Mouse (Mus musculus) heart, embryonic 14.5 days (tissue): Measurements from ENCODE around the gene Atg4a-ps. TPM values are rescaled to one million over a fixed set of nuclear protein-coding genes. Genes with fewer than 3 reads are reported as not detected.

ENCODE experiments used
- ATAC-seq: fragments of 200-750 bp; cut with Nextera tagmentation; 2 replicates; pipeline ENCODE4 v1.8.0; 2017; ENCODE audit warnings: low read depth, moderate TSS enrichment; ENCODE audit not compliant: insufficient number of reproducible peaks, insufficient read depth, low FRiP score
- H3K27ac ChIP-seq, 2 experiments: fragments of 200-500 bp in 1 of 2; fragments of 300-500 bp in 1 of 2; sonication (generic) in 1 of 2; replicated peaks in 1 of 2; 2 replicates each; pipeline ENCODE4 v1.5.1; 2012 to 2014; ENCODE audit warnings: low read depth in 2 of 2, low read length in 2 of 2, control low read depth in 1 of 2, mild to moderate bottlenecking in 1 of 2, mixed read lengths in 1 of 2; ENCODE audit not compliant: control insufficient read depth in 1 of 2, insufficient read depth in 1 of 2
- H3K27me3 ChIP-seq: fragments of 300-500 bp; sonication (generic); 2 replicates; pipeline ENCODE4 v1.6.1; 2014; ENCODE audit warnings: mild to moderate bottlenecking, low read length, control low read depth; ENCODE audit not compliant: control insufficient read depth, insufficient read depth
- H3K36me3 ChIP-seq: fragments of 300-500 bp; sonication (generic); 2 replicates; pipeline ENCODE4 v1.6.1; 2014; ENCODE audit warnings: mild to moderate bottlenecking, control low read depth, low read length, mixed read lengths; ENCODE audit not compliant: control insufficient read depth, insufficient read depth
- H3K4me1 ChIP-seq, 2 experiments: fragments of 200-500 bp in 1 of 2; fragments of 300-500 bp in 1 of 2; sonication (generic) in 1 of 2; 2 replicates each; pipeline ENCODE4 v1.6.1; 2012 to 2014; ENCODE audit warnings: low read length in 2 of 2, control low read depth in 1 of 2, mixed read lengths in 1 of 2; ENCODE audit not compliant: control insufficient read depth in 2 of 2, insufficient read depth in 2 of 2
- H3K4me2 ChIP-seq: fragments of 300-500 bp; sonication (generic); 2 replicates; pipeline ENCODE4 v1.6.1; 2014; ENCODE audit warnings: mild to moderate bottlenecking, low read length
- H3K4me3 ChIP-seq, 2 experiments: fragments of 200-500 bp in 1 of 2; fragments of 300-500 bp in 1 of 2; sonication (generic) in 1 of 2; 2 replicates each; pipeline ENCODE4 v1.5.1; 2012 to 2014; ENCODE audit warnings: low read length in 2 of 2, mild to moderate bottlenecking in 2 of 2, control low read depth in 1 of 2, low read depth in 1 of 2, moderate library complexity in 1 of 2; ENCODE audit not compliant: control insufficient read depth in 1 of 2, insufficient read depth in 1 of 2
- H3K9ac ChIP-seq: fragments of 300-500 bp; sonication (generic); 2 replicates; pipeline ENCODE4 v1.6.1; 2014; ENCODE audit warnings: mild to moderate bottlenecking, low read length
- H3K9me3 ChIP-seq: fragments of 300-500 bp; sonication (generic); 2 replicates; pipeline ENCODE4 v1.6.1; 2016; ENCODE audit warnings: low read length, control low read depth; ENCODE audit not compliant: control insufficient read depth
- WGBS: fragments of 180-500 bp; shearing (Covaris S2); extraction: QIAGEN DNeasy Blood & Tissue Kit; methylation state at CpG from one replicate; pipeline ENCODE4 v1.1.7; 2014; 5-methylcytosine and 5-hydroxymethylcytosine counted together
- polyA plus RNA-seq: library from polyadenylated mRNA; unstranded; fragments of >200 nt; fragmentation: Nextera tagmentation; extraction: Ambion mirVana; gene quantifications from 2 replicates; pipeline ENCODE4 v1.2.1, GENCODE M21; 2014

The Atg4a-ps gene
- polyA plus RNA-seq, 1 experiment from 2014 or later, result not detected

GRCm38 (mm10) chr3:103648486-103648885 lies 2.6 kb upstream of the Atg4a-ps start:
- ATAC-seq, result no peak
- 0 out of 2 replicates have a peak, but pooled peaks cover 4% of the 10 kb centered on the region for H3K9me3 ChIP-seq
- peaks cover 0 to 2% of the 10 kb centered on the region in 2 experiments; a peak in 1 of 4 replicates for H3K4me1 ChIP-seq
- no peak overlapping the region for H3K9ac ChIP-seq
- H3K27me3 ChIP-seq, result no peaks in the 10 kb centered on the region
- H3K4me2 ChIP-seq, result no peak overlapping the region
- H3K27ac ChIP-seq, result no peak overlapping the region
- WGBS, result 65% methylated on average over 4 of the region's 4 CpGs
- no peaks in the 10 kb centered on the region for H3K36me3 ChIP-seq
- H3K4me3 ChIP-seq, result no peak overlapping the region

- Histone ChIP-seq H3K4me1 (peaks cover 0 to 2% of the 10 kb centered on the region in 2 experiments; a peak in 1 of 4 replicates), H3K9me3 (0 out of 2 replicates have a peak, but pooled peaks cover 4% of the 10 kb centered on the region), H3K4me2 (no peak overlapping the region), H3K4me3 (no peak overlapping the region), H3K36me3 (no peaks in the 10 kb centered on the region), H3K9ac (no peak overlapping the region), H3K27ac (no peak overlapping the region), H3K27me3 (no peaks in the 10 kb centered on the region)
- no peak for ATAC-seq
- 65% methylated on average over 11 of the region's 11 CpGs for WGBS
Observed at GRCm38 (mm10) chr3:103647164-103647867, 1.4 kb upstream of the Atg4a-ps start.

- ATAC-seq, result no peak
- WGBS, result 63% methylated on average over 7 of the region's 7 CpGs
- Histone ChIP-seq H3K4me2 (no peak overlapping the region), H3K9ac (no peak overlapping the region), H3K36me3 (no peaks in the 10 kb centered on the region), H3K4me3 (no peak overlapping the region), H3K27me3 (no peaks in the 10 kb centered on the region), H3K27ac (no peak overlapping the region), H3K9me3 (no peaks in the 10 kb centered on the region), H3K4me1 (no peaks in the 10 kb centered on the region)
Observed at GRCm38 (mm10) chr3:103641301-103641700, 4.6 kb downstream of the Atg4a-ps start.

- ATAC-seq, result no peak
- Histone ChIP-seq H3K9ac (no peak overlapping the region), H3K27ac (no peak overlapping the region), H3K36me3 (no peaks in the 10 kb centered on the region), H3K27me3 (no peaks in the 10 kb centered on the region), H3K9me3 (no peaks in the 10 kb centered on the region), H3K4me3 (no peak overlapping the region), H3K4me2 (no peak overlapping the region), H3K4me1 (no peaks in the 10 kb centered on the region)
- 74% methylated on average over 8 of the region's 8 CpGs for WGBS
Observed at GRCm38 (mm10) chr3:103640226-103640803, 5.6 kb downstream of the Atg4a-ps start.

GRCm38 (mm10) chr3:103637641-103638040 lies 8.2 kb downstream of the Atg4a-ps start:
- 78% methylated on average over 1 of the region's 1 CpGs for WGBS

GRCm38 (mm10) chr3:103634256-103634655 lies 11.6 kb downstream of the Atg4a-ps start:
- Histone ChIP-seq H3K27me3 (no peaks in the 10 kb centered on the region), H3K4me1 (no peaks in the 10 kb centered on the region; a peak in 1 of 4 replicates), H3K9ac (no peak overlapping the region), H3K4me2 (no peak overlapping the region), H3K36me3 (no peaks in the 10 kb centered on the region), H3K4me3 (no peak overlapping the region), H3K27ac (no peak overlapping the region), H3K9me3 (no peaks in the 10 kb centered on the region)
- ATAC-seq, result no peak
- 100% methylated on average over 1 of the region's 1 CpGs for WGBS

More at GRCm38 (mm10) chr3:103637641-103638040, 8.2 kb downstream of the Atg4a-ps start:
- Histone ChIP-seq H3K4me3 (no peak overlapping the region), H3K9ac (no peak overlapping the region), H3K4me2 (no peak overlapping the region), H3K9me3 (no peaks in the 10 kb centered on the region), H3K27me3 (no peaks in the 10 kb centered on the region), H3K36me3 (no peaks in the 10 kb centered on the region), H3K4me1 (no peaks in the 10 kb centered on the region; a peak in 1 of 4 replicates), H3K27ac (no peak overlapping the region)
- no peak for ATAC-seq

- Histone ChIP-seq H3K4me1 (no peaks in the 10 kb centered on the region; a peak in 1 of 4 replicates), H3K9me3 (no peaks in the 10 kb centered on the region), H3K9ac (no peak overlapping the region), H3K4me2 (no peak overlapping the region), H3K27ac (no peak overlapping the region), H3K36me3 (no peaks in the 10 kb centered on the region), H3K4me3 (no peak overlapping the region), H3K27me3 (no peaks in the 10 kb centered on the region)
- 57% methylated on average over 4 of the region's 4 CpGs for WGBS
- no peak for ATAC-seq
Observed at GRCm38 (mm10) chr3:103633831-103634230, 12.0 kb downstream of the Atg4a-ps start.
